Mouse (Mus musculus): ENCODE measurements around the gene Gm13289.
"Not testable (repeated sequence)": the region's sequence is repeated elsewhere in the genome, so short reads cannot be mapped to it uniquely, and the experiment has no call there.

DNA sequence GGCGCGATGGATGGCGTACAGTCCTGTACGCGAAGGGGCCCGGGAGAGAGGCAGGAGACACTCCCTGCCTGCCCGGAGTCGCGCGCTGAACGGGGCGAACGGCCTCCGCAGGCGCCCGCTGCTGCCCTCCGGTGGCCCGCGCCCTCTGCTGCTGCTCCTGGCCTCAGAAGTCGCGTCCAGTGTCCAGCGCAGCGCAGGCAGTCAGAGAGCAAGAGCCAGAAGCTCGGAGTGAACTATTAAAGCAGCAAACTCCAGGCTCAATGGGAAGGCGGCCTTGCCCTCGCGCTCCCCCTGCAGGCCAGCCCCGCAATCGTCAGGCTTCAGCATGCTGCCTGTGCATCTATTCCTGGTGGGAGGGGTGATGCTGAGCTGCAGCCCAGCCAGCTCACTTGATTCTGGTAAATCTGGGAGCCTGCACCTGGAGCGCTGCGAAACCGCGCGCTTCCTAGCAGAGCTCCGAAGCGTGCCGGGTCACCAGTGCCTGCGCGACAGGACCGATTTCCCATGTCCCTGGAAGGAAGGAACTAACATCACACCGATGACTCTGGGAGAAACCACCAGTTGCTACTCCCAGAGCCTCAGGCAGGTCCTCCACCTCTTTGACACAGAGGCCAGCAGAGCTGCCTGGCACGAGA is 13.2 kb upstream of the Gm13289 start:
- TF ChIP-seq POLR2A, CTCF (IDR thresholded peaks at IDR 0.05; ENCODE audit: extremely low read depth, insufficient read depth, low read length): not testable (repeated sequence)

All from cortical plate, adult 2 months (tissue).